Mouse (Mus musculus) c-Kit-positive CD71-negative TER-119-negative erythroid progenitor cells, embryonic 14.5 days (primary cell): ENCODE measurements around the gene Fcho1.
A peak's percentile ranks its signal among the peaks of the same experiment; 100 is the strongest.

ENCODE experiments used
- DNase-seq: peaks from one replicate; pipeline ENCODE4 v3.0.0-alpha.2; 2013; ENCODE audit warnings: low read depth

Gene Fcho1

GRCm38 (mm10) chr8:71682832-71683231 is 42.7 kb downstream of the Fcho1 start:
- no peak for DNase-seq

GRCm38 (mm10) chr8:71681369-71681915 is 44.1 kb downstream of the Fcho1 start:
- DNase-seq, result no peak

GRCm38 (mm10) chr8:71680471-71680870 is 45.0 kb downstream of the Fcho1 start:
- no peak for DNase-seq

GRCm38 (mm10) chr8:71679550-71680168 is 45.9 kb downstream of the Fcho1 start:
- DNase-seq, result no peak

- no peak for DNase-seq
These were observed 46.4 kb downstream of the Fcho1 start for GRCm38 (mm10) chr8:71679116-71679515.

- DNase-seq, result no peak
These were observed 47.3 kb downstream of the Fcho1 start for GRCm38 (mm10) chr8:71678216-71678615.

GRCm38 (mm10) chr8:71677555-71677954 is 48.0 kb downstream of the Fcho1 start:
- no peak for DNase-seq

GRCm38 (mm10) chr8:71676803-71677202 is 48.7 kb downstream of the Fcho1 start:
- no peak for DNase-seq

GRCm38 (mm10) chr8:71676020-71676741 is 49.3 kb downstream of the Fcho1 start, which contains the start of gene Jak3:
Gene Jak3, plus strand, starts transcription at chr8:71676296.
- DNase-seq, result peak; percentile 53

- no peak for DNase-seq
These were observed 50.0 kb downstream of the Fcho1 start for GRCm38 (mm10) chr8:71675456-71676019.

GRCm38 (mm10) chr8:71674071-71674470 is 51.4 kb downstream of the Fcho1 start:
- DNase-seq, result no peak

GRCm38 (mm10) chr8:71672168-71672735 is 53.3 kb downstream of the Fcho1 start:
- no peak for DNase-seq

- DNase-seq, result peak; percentile 73
These were observed 54.0 kb downstream of the Fcho1 start, which contains the start of gene Unc13a for GRCm38 (mm10) chr8:71671549-71671965. Gene Unc13a, minus strand, starts transcription at chr8:71671757.

- no peak for DNase-seq
These were observed 54.6 kb downstream of the Fcho1 start for GRCm38 (mm10) chr8:71670621-71671548.

GRCm38 (mm10) chr8:71670198-71670597 is 55.3 kb downstream of the Fcho1 start:
- no peak for DNase-seq

GRCm38 (mm10) chr8:71668220-71668975 is 57.1 kb downstream of the Fcho1 start:
- DNase-seq, result no peak

GRCm38 (mm10) chr8:71667256-71667655 is 58.3 kb downstream of the Fcho1 start:
- DNase-seq, result no peak

- DNase-seq, result no peak
These were observed 58.7 kb downstream of the Fcho1 start for GRCm38 (mm10) chr8:71666855-71667254.

GRCm38 (mm10) chr8:71665331-71666130 is 60.0 kb downstream of the Fcho1 start:
- DNase-seq, result peak; percentile 70
